Mouse (Mus musculus) brown adipose tissue, adult 24 weeks (tissue): ENCODE measurements around the gene Idi2. TPM values are rescaled to one million over a fixed set of nuclear protein-coding genes. Genes with fewer than 3 reads are reported as not detected.
"Not testable (repeated sequence)": the region's sequence is repeated elsewhere in the genome, so short reads cannot be mapped to it uniquely, and the experiment has no call there.

Experiments
- H3K27ac ChIP-seq: fragments of 200-500 bp; replicated peaks from 2 replicates; pipeline ENCODE4 v1.5.1; 2012; ENCODE audit warnings: low read depth, mild to moderate bottlenecking, low read length
- H3K4me1 ChIP-seq: fragments of 200-500 bp; 2 replicates; pipeline ENCODE4 v1.6.1; 2012; ENCODE audit warnings: low read length, mixed read lengths; ENCODE audit not compliant: control insufficient read depth, insufficient read depth, insufficient read length
- H3K4me3 ChIP-seq: fragments of 200-500 bp; 2 replicates; pipeline ENCODE4 v1.5.1; 2012; ENCODE audit warnings: low read depth, mild to moderate bottlenecking, low read length, moderate library complexity; ENCODE audit not compliant: insufficient read depth
- polyA plus RNA-seq: library from polyadenylated mRNA; stranded (reverse); fragments of >200 nt; gene quantifications from 2 replicates; pipeline ENCODE4 v1.2.4, GENCODE M21; 2012; ENCODE audit not compliant: missing spikeins, insufficient read depth, insufficient read length

Gene Idi2
- polyA plus RNA-seq: not detected in 2 replicates

- H3K27ac ChIP-seq, H3K4me3 ChIP-seq, H3K4me1 ChIP-seq: not testable (repeated sequence)
Observed at GRCm38 (mm10) chr13:8952563-8952962, at the start of gene Idi2. TSS of gene Idi2 (plus strand) at chr13:8952863.

GRCm38 (mm10) chr13:8905986-8906385 is 46.7 kb upstream of the Idi2 start:
- H3K27ac ChIP-seq, H3K4me3 ChIP-seq, H3K4me1 ChIP-seq: not testable (repeated sequence)

- not testable (repeated sequence) for H3K4me3 ChIP-seq, H3K4me1 ChIP-seq, H3K27ac ChIP-seq
Observed at GRCm38 (mm10) chr13:8913890-8914289, 38.8 kb upstream of the Idi2 start.

- H3K27ac ChIP-seq: no peak overlapping the region
Observed at GRCm38 (mm10) chr13:8933499-8933898, 19.2 kb upstream of the Idi2 start.

GRCm38 (mm10) chr13:8937611-8938140 is 15.0 kb upstream of the Idi2 start:
- not testable (repeated sequence) for H3K27ac ChIP-seq

More at GRCm38 (mm10) chr13:8933499-8933898, 19.2 kb upstream of the Idi2 start:
- H3K4me1 ChIP-seq: no peaks in the 10 kb centered on the region
- no peak overlapping the region for H3K4me3 ChIP-seq

GRCm38 (mm10) chr13:8941110-8941509 is 11.6 kb upstream of the Idi2 start:
- not testable (repeated sequence) for H3K27ac ChIP-seq, H3K4me1 ChIP-seq, H3K4me3 ChIP-seq

More at GRCm38 (mm10) chr13:8937611-8938140, 15.0 kb upstream of the Idi2 start:
- H3K4me3 ChIP-seq, H3K4me1 ChIP-seq: not testable (repeated sequence)

GRCm38 (mm10) chr13:8941701-8942100 is 11.0 kb upstream of the Idi2 start:
- not testable (repeated sequence) for H3K4me1 ChIP-seq, H3K4me3 ChIP-seq, H3K27ac ChIP-seq

- H3K27ac ChIP-seq, H3K4me1 ChIP-seq, H3K4me3 ChIP-seq: not testable (repeated sequence)
Observed at GRCm38 (mm10) chr13:8943828-8944227, 8.8 kb upstream of the Idi2 start.

GRCm38 (mm10) chr13:8948131-8948530 is 4.5 kb upstream of the Idi2 start, which contains the start of gene Gm9745:
TSS of gene Gm9745 (minus strand) at chr13:8948231.
- H3K4me3 ChIP-seq, H3K27ac ChIP-seq, H3K4me1 ChIP-seq: not testable (repeated sequence)

GRCm38 (mm10) chr13:8955127-8955526 is 2.5 kb downstream of the Idi2 start:
- not testable (repeated sequence) for H3K27ac ChIP-seq, H3K4me1 ChIP-seq, H3K4me3 ChIP-seq

- H3K4me3 ChIP-seq, H3K27ac ChIP-seq, H3K4me1 ChIP-seq: not testable (repeated sequence)
Observed at GRCm38 (mm10) chr13:8956873-8957272, 4.2 kb downstream of the Idi2 start.

GRCm38 (mm10) chr13:8959058-8959457 is 6.4 kb downstream of the Idi2 start:
- not testable (repeated sequence) for H3K4me1 ChIP-seq, H3K4me3 ChIP-seq, H3K27ac ChIP-seq

- not testable (repeated sequence) for H3K27ac ChIP-seq, H3K4me1 ChIP-seq, H3K4me3 ChIP-seq
Observed at GRCm38 (mm10) chr13:8959554-8959953, 6.9 kb downstream of the Idi2 start.

- H3K27ac ChIP-seq, H3K4me3 ChIP-seq, H3K4me1 ChIP-seq: not testable (repeated sequence)
Observed at GRCm38 (mm10) chr13:8961128-8961888, 8.6 kb downstream of the Idi2 start.

- H3K4me3 ChIP-seq, H3K4me1 ChIP-seq: not testable (repeated sequence)
- 0 out of 2 replicates have a peak overlapping the region, but pooled peaks have one; percentile 30 for H3K27ac ChIP-seq
Observed at GRCm38 (mm10) chr13:8962266-8962665, 9.6 kb downstream of the Idi2 start.

GRCm38 (mm10) chr13:8965224-8965623 is 12.6 kb downstream of the Idi2 start:
- no peak overlapping the region for H3K27ac ChIP-seq

More at GRCm38 (mm10) chr13:8965224-8965623, 12.6 kb downstream of the Idi2 start:
- Histone ChIP-seq H3K4me3 (no peak overlapping the region), H3K4me1 (no peaks in the 10 kb centered on the region)
